Mouse (Mus musculus): ENCODE measurements around the gene Kif11. TPM values are rescaled to one million over a fixed set of nuclear protein-coding genes. Genes with fewer than 3 reads are reported as not detected.

Gene Kif11
- polyA plus RNA-seq, 1 experiment: 8.9 TPM

DNA sequence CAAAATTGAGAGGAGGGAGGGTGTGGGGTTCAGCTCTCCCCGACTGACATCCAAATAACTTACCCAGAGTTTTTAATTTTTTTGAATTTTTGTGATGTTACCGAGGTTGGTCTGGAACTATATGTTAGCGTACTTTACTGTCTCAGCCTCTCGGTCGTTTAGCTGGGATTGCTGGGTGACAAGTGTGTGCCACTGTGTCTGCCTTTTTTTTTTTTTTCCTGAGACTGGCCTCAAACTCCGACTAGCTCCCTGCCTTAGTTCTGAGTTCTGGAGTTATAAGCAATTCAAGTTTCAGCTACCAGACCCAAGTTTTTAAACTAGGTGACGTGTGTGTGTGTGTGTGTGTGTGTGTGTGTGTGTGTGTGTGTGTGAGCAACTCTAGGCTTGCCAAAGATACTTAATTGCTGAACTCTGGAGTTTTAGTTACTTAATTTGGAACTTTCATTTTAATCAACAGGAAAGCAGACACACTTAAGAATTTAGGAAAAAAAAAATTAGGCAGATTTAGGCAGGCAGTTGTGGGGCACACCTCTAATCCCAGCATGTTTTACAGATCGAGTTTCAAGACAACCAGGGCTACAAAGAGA lies 1.3 kb downstream of the Kif11 start:
- no peaks in the 10 kb centered on the region for H3K4me1 ChIP-seq (ENCODE audit: control insufficient read depth, insufficient read depth, low read length)
- no peak overlapping the region for H3K27ac ChIP-seq (ENCODE audit: control insufficient read depth, insufficient read depth, low read depth, low read length)
- no peak for TF ChIP-seq POLR2A (IDR thresholded peaks at IDR 0.05; ENCODE audit: control insufficient read depth, low read depth, low read length)
- no peak for TF ChIP-seq CTCF (IDR thresholded peaks at IDR 0.05; ENCODE audit: control insufficient read depth, insufficient read depth, insufficient replicate concordance, low read depth, low read length)
- H3K27me3 ChIP-seq (ENCODE audit: control insufficient read depth, insufficient read depth, low read length): no peaks in the 10 kb centered on the region
- H3K4me3 ChIP-seq (ENCODE audit: control insufficient read depth, low read depth, low read length): peak overlapping the region; percentile 36; the same call in 1 of the 2 replicates
- no peaks in the 10 kb centered on the region for H3K36me3 ChIP-seq (ENCODE audit: control insufficient read depth, insufficient read depth, low read length)

DNA sequence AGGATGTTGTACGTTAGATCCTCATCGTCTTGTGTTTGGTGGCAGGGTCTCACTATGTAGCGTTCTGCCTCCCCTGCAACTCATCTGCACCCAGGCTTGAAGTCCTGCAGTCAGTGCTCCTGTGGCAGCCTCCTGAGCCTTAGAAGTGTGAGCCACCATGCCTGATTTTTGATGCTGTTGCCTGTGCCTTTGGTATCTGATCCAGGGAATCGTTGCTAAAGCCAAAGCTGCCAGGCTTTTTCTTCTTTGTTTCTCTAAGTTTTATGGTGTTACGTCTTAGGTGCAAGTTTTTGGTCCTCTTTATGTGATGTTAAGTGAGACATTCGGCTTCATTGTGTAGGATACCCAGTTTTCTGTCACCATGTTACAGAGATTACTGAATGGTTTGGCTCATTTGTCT lies 2.6 kb downstream of the Kif11 start:
- Histone ChIP-seq H3K4me3 (ENCODE audit: control insufficient read depth, low read depth, low read length) (no peak overlapping the region), H3K36me3 (ENCODE audit: control insufficient read depth, insufficient read depth, low read length) (no peaks in the 10 kb centered on the region)

DNA sequence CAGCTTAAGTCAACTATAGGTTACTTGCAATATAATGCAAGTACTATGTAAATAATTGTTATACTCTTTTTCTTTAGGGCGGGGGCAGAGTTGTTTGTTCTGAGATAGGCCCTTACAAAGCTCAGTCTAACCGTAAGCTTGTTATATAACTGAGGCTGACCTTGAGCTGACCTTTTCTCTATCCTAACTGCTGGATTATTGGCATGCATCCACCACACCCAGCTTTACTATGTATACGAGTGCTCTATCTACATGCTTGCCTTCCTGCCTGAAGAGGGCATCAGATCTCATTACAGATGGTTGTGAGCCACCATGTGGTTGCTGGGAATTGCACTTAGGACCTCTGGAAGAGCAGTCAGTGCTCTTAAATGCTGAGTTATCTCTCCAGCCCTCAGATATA lies 9.9 kb downstream of the Kif11 start:
- Histone ChIP-seq H3K36me3 (ENCODE audit: control insufficient read depth, insufficient read depth, low read length) (no peaks in the 10 kb centered on the region), H3K27me3 (ENCODE audit: control insufficient read depth, insufficient read depth, low read length) (no peaks in the 10 kb centered on the region), H3K27ac (ENCODE audit: control insufficient read depth, insufficient read depth, low read depth, low read length) (no peak overlapping the region), H3K4me1 (ENCODE audit: control insufficient read depth, insufficient read depth, low read length) (no peaks in the 10 kb centered on the region), H3K4me3 (ENCODE audit: control insufficient read depth, low read depth, low read length) (no peak overlapping the region)
- TF ChIP-seq CTCF (IDR thresholded peaks at IDR 0.05; ENCODE audit: control insufficient read depth, insufficient read depth, insufficient replicate concordance, low read depth, low read length): no peak
- TF ChIP-seq POLR2A (IDR thresholded peaks at IDR 0.05; ENCODE audit: control insufficient read depth, low read depth, low read length): no peak

More for the DNA sequence above, 2.6 kb downstream of the Kif11 start:
- Histone ChIP-seq H3K27ac (ENCODE audit: control insufficient read depth, insufficient read depth, low read depth, low read length) (no peak overlapping the region), H3K4me1 (ENCODE audit: control insufficient read depth, insufficient read depth, low read length) (no peaks in the 10 kb centered on the region), H3K27me3 (ENCODE audit: control insufficient read depth, insufficient read depth, low read length) (no peaks in the 10 kb centered on the region)
- TF ChIP-seq POLR2A (IDR thresholded peaks at IDR 0.05; ENCODE audit: control insufficient read depth, low read depth, low read length) (no peak), CTCF (IDR thresholded peaks at IDR 0.05; ENCODE audit: control insufficient read depth, insufficient read depth, insufficient replicate concordance, low read depth, low read length) (no peak)

DNA sequence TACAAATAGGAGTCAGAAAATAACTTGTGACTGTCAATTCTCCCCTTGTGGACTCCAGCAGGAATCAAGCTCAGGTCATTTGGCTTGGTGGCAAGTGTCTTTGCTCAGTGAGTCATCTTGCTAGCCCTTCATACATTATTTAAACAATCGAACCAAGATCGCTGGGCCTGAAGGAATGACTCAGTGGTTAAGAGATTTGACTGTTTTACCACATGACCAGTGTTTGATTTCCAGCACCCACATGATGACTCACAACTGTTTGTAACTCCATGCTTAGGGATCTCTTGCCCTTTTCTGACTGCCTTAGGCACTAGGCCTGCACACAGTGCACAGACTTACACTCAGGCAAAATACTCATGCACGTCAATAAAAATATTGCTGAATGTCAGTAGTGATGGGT lies 15.7 kb downstream of the Kif11 start:
- H3K4me3 ChIP-seq (ENCODE audit: control insufficient read depth, low read depth, low read length): peak overlapping the region; percentile 13; the same call in 1 of the 2 replicates
- TF ChIP-seq POLR2A (IDR thresholded peaks at IDR 0.05; ENCODE audit: control insufficient read depth, low read depth, low read length) (no peak), CTCF (IDR thresholded peaks at IDR 0.05; ENCODE audit: control insufficient read depth, insufficient read depth, insufficient replicate concordance, low read depth, low read length) (no peak)
- H3K4me1 ChIP-seq (ENCODE audit: control insufficient read depth, insufficient read depth, low read length): no peaks in the 10 kb centered on the region
- no peaks in the 10 kb centered on the region for H3K27me3 ChIP-seq (ENCODE audit: control insufficient read depth, insufficient read depth, low read length)
- H3K36me3 ChIP-seq (ENCODE audit: control insufficient read depth, insufficient read depth, low read length): no peaks in the 10 kb centered on the region
- H3K27ac ChIP-seq (ENCODE audit: control insufficient read depth, insufficient read depth, low read depth, low read length): no peak overlapping the region

DNA sequence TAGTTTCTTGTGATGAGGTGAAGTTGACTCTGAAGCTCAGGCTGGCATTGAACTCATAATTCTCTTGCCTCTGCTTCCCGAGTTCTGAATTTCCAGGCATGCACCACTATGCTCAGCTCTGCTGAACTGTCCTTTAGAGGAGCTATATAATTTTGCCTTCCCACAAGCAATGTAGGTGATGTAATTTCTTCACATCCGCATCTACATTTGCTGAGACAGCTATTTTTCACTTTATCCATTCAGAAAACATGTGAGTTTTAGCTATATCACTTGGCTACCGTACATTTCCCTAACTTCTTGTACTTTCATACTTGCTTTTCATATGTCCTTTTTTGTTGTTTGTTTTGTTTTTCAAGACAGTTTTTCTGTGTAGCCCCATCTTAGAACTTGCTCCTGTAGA lies 20.1 kb downstream of the Kif11 start:
- Histone ChIP-seq H3K27me3 (ENCODE audit: control insufficient read depth, insufficient read depth, low read length) (no peaks in the 10 kb centered on the region), H3K36me3 (ENCODE audit: control insufficient read depth, insufficient read depth, low read length) (no peaks in the 10 kb centered on the region), H3K4me1 (ENCODE audit: control insufficient read depth, insufficient read depth, low read length) (no peaks in the 10 kb centered on the region), H3K4me3 (ENCODE audit: control insufficient read depth, low read depth, low read length) (no peak overlapping the region), H3K27ac (ENCODE audit: control insufficient read depth, insufficient read depth, low read depth, low read length) (no peak overlapping the region)
- no peak for TF ChIP-seq CTCF (IDR thresholded peaks at IDR 0.05; ENCODE audit: control insufficient read depth, insufficient read depth, insufficient replicate concordance, low read depth, low read length)
- TF ChIP-seq POLR2A (IDR thresholded peaks at IDR 0.05; ENCODE audit: control insufficient read depth, low read depth, low read length): no peak

DNA sequence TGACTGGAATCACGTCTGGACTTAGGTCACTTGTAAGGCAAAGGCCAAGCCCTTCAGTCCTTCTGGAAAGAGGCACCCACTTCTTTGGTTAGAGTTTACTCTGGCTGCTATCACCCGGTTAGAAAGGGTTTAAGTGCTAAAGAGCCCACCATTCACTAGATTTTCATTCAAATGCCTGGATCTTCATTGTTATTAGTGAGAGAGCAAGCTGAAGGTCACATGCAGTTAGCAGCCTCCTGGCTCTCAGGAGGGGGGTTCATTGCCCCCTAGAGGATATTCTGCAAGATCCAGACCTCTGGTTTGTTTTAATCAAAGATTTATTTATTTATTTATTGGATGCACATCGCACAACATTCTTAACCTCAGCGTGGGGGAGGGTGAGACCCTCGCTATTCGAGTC lies 24.7 kb downstream of the Kif11 start:
- Histone ChIP-seq H3K27ac (ENCODE audit: control insufficient read depth, insufficient read depth, low read depth, low read length) (no peak overlapping the region), H3K4me1 (ENCODE audit: control insufficient read depth, insufficient read depth, low read length) (no peaks in the 10 kb centered on the region), H3K4me3 (ENCODE audit: control insufficient read depth, low read depth, low read length) (no peak overlapping the region), H3K27me3 (ENCODE audit: control insufficient read depth, insufficient read depth, low read length) (no peaks in the 10 kb centered on the region), H3K36me3 (ENCODE audit: control insufficient read depth, insufficient read depth, low read length) (peaks cover 3% of the 10 kb centered on the region)
- no peak for TF ChIP-seq CTCF (IDR thresholded peaks at IDR 0.05; ENCODE audit: control insufficient read depth, insufficient read depth, insufficient replicate concordance, low read depth, low read length)
- TF ChIP-seq POLR2A (IDR thresholded peaks at IDR 0.05; ENCODE audit: control insufficient read depth, low read depth, low read length): no peak

DNA sequence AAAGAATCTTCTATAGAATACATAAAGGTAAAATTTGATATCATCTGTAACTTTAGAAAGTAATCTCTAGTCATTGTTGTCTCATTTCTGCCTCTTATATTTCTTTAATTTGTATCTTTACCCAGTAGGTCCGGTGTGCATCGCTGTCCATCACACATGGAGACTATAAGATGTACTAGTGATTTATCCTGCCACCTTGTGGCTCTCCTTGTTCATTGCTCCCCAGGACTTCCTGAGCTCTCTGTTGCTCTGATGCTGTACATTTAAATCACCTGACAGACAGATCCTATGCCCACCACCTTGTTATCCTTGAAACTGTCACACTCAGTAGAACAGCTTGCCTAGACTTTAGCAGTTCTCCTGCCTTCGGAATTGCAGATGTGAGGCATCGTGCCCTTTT lies 42.1 kb downstream of the Kif11 start:
- H3K4me3 ChIP-seq (ENCODE audit: control insufficient read depth, low read depth, low read length): no peak overlapping the region
- peaks cover 2% of the 10 kb centered on the region for H3K36me3 ChIP-seq (ENCODE audit: control insufficient read depth, insufficient read depth, low read length)
- H3K4me1 ChIP-seq (ENCODE audit: control insufficient read depth, insufficient read depth, low read length): no peaks in the 10 kb centered on the region
- H3K27ac ChIP-seq (ENCODE audit: control insufficient read depth, insufficient read depth, low read depth, low read length): no peak overlapping the region
- TF ChIP-seq POLR2A (IDR thresholded peaks at IDR 0.05; ENCODE audit: control insufficient read depth, low read depth, low read length) (no peak), CTCF (IDR thresholded peaks at IDR 0.05; ENCODE audit: control insufficient read depth, insufficient read depth, insufficient replicate concordance, low read depth, low read length) (no peak)
- H3K27me3 ChIP-seq (ENCODE audit: control insufficient read depth, insufficient read depth, low read length): no peaks in the 10 kb centered on the region

All from testis, adult 2 months (tissue).